Mouse (Mus musculus): Measurements from ENCODE around the gene Snx21.

- TF ChIP-seq ZNF384 (IDR thresholded peaks at IDR 0.05; ENCODE audit: low read depth, low read length), result no peak
- no peak for TF ChIP-seq HCFC1 (IDR thresholded peaks at IDR 0.05; ENCODE audit: borderline replicate concordance, insufficient read depth, low read length)
These were observed 8.8 kb upstream of the Snx21 start for GRCm38 (mm10) chr2:164776801-164777200.
